Mouse (Mus musculus) frontal cortex, adult 2 months (tissue): Measurements from ENCODE around the gene S100a4. TPM values are rescaled to one million over a fixed set of nuclear protein-coding genes. Genes with fewer than 3 reads are reported as not detected.

Experiments used
- polyA plus RNA-seq: library from polyadenylated mRNA; depleted of rRNA; stranded (reverse); fragments of >200 nt; gene quantifications from 2 replicates; pipeline ENCODE4 v1.2.3, GENCODE M21; 2012; rRNA removed

Gene S100a4
- polyA plus RNA-seq, 1 experiment: 14.5 TPM

Other genes with a start within 250 kb of the S100a4 start
- gene Slc27a3, start 213.8 kb upstream of the S100a4 start, polyA plus RNA-seq: 7.9 and 8.4 TPM in 2 replicates
- 44.3 and 49.0 TPM in 2 replicates for gene Ints3, start 170.1 kb upstream of the S100a4 start, polyA plus RNA-seq
- gene Npr1, start 137.9 kb upstream of the S100a4 start, polyA plus RNA-seq: 24.0 and 27.2 TPM in 2 replicates
- gene Ilf2, start 127.6 kb upstream of the S100a4 start, polyA plus RNA-seq: 84.3 and 89.2 TPM in 2 replicates
- 76.1 and 78.7 TPM in 2 replicates for gene Snapin, start 112.7 kb upstream of the S100a4 start, polyA plus RNA-seq
- 136 and 140 TPM in 2 replicates for gene Chtop, start 94.3 kb upstream of the S100a4 start, polyA plus RNA-seq
- 307 and 323 TPM in 2 replicates for gene S100a1, start 89.4 kb upstream of the S100a4 start, polyA plus RNA-seq
- 62.0 and 66.7 TPM in 2 replicates for gene S100a13, start 89.3 kb upstream of the S100a4 start, polyA plus RNA-seq
- not detected in 2 replicates for gene S100a14, start 76.9 kb upstream of the S100a4 start, polyA plus RNA-seq
- 119 and 133 TPM in 2 replicates for gene S100a16, start 66.5 kb upstream of the S100a4 start, polyA plus RNA-seq
- gene S100a3, start 43.2 kb upstream of the S100a4 start, polyA plus RNA-seq: 2.7 and 3.4 TPM in 2 replicates
- gene S100a2, start 13.5 kb upstream of the S100a4 start, polyA plus RNA-seq: not detected in 2 replicates
- gene Gm42674, start 1.9 kb upstream of the S100a4 start, polyA plus RNA-seq: not detected in 2 replicates
- 186 and 213 TPM in 2 replicates for gene S100a5, start 4.8 kb downstream of the S100a4 start, polyA plus RNA-seq
- 50.6 and 60.9 TPM in 2 replicates for gene S100a6, start 9.1 kb downstream of the S100a4 start, polyA plus RNA-seq
- 0.70 and 0.76 TPM in 2 replicates for gene S100a7a, start 50.2 kb downstream of the S100a4 start, polyA plus RNA-seq
- 1.9 and 3.7 TPM in 2 replicates for gene S100a8, start 65.2 kb downstream of the S100a4 start, polyA plus RNA-seq
- gene S100a9, start 92.0 kb downstream of the S100a4 start, polyA plus RNA-seq: 2.0 and 6.7 TPM in 2 replicates
- gene Pglyrp4, start 123.1 kb downstream of the S100a4 start, polyA plus RNA-seq: not detected in 2 replicates
- gene Gm5849, start 174.1 kb downstream of the S100a4 start, polyA plus RNA-seq: not detected in 2 replicates